Mouse (Mus musculus) adrenal gland, postnatal 25 days (tissue): ENCODE measurements around the gene Sh3yl1. TPM values are rescaled to one million over a fixed set of nuclear protein-coding genes. Genes with fewer than 3 reads are reported as not detected.

Source experiments
- DNase-seq: peaks from one replicate; pipeline ENCODE4 v3.0.0; 2021; ENCODE audit warnings: mixed read lengths
- total RNA-seq: library from RNA; stranded (reverse); gene quantifications from 2 replicates; pipeline ENCODE4 v1.2.3, GENCODE M21; 2021

The Sh3yl1 gene
- total RNA-seq, 1 experiment from 2014 or later = 3.0 TPM

DNA sequence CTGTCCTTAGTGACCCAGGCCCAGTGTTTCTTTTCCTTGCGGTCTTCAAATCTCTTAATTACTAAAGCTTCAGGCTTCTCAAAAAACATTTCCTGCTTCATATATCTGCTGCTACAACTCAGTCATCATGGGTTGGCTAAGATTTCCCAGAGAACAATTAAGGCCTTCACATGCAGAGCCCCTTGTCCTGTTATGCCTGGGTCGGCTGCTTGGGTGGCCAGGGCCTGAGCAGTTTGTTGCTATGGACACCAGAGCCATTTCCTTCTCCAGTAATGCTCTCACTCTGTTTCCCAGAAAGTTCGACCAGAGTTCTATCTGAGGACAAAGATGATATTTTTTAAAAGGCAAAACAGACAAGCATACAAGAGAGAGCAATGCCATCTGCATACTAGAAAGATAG lies 32.7 kb downstream of the Sh3yl1 start:
- no peak for DNase-seq

DNA sequence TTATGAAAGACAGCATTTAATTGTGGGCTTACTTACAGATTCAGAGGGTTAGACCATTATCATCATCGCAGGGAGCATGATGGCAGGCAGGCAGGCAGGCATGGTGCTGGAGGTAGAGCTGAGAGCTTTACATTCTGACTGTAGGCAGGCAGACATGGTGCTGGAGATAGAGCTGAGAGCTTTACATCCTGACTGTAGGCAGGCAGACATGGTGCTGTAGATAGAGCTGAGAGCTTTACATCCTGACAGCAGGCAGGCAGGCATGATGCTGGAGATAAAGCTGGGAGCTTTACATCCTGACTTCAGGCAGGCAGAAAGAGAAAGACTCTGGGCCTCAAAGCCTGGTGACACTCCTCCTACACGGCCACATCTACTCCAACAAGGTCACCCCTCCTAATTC lies 59.2 kb downstream of the Sh3yl1 start:
- no peak for DNase-seq

GRCm38 (mm10) chr12:31003795-31004194 lies 92.3 kb downstream of the Sh3yl1 start:
- DNase-seq = no peak

DNA sequence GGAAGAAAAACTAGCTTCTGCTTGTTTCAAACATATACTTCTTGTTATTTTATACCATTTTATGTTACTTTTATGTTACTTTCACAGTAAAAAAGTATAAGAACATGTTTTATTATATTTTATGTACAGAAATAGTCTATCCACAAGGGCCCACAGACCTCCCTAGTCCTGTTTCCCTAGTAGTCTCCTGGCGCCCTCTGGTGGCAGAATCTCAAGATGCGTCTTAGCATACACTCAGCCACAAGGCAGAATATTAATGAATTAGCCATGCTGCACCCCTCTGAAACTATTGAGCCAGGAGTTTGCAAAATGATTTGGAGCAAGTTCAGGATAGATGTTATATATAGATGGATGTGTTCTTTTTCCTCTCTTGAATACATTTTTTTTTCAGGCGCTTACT lies 93.5 kb downstream of the Sh3yl1 start:
- peak; percentile 83 for DNase-seq

- DNase-seq = peak; percentile 32
Observed at GRCm38 (mm10) chr12:31008171-31008570, 96.7 kb downstream of the Sh3yl1 start.

Other genes starting within 250 kb of the Sh3yl1 start
- not detected in 2 replicates for gene Alkal2, start 27.3 kb upstream of the Sh3yl1 start, total RNA-seq
- gene Acp1, start 79 bp upstream of the Sh3yl1 start, total RNA-seq = 50.2 and 66.6 TPM in 2 replicates
- 0.38 and 0.52 TPM in 2 replicates for gene Fam110c, start 162.2 kb downstream of the Sh3yl1 start, total RNA-seq